Mouse (Mus musculus): ENCODE results near the gene Hes5. TPM values are rescaled to one million over a fixed set of nuclear protein-coding genes. Genes with fewer than 3 reads are reported as not detected.

Hes5 gene
- polyA plus RNA-seq, 1 experiment from 2014 or later, result 601 TPM

GRCm38 (mm10) chr4:154944121-154944590 lies 16.6 kb upstream of the Hes5 start:
- peak; percentile 79 for DNase-seq (ENCODE audit: low spot score)
- WGBS, result 11% methylated on average over 2 of the region's 2 CpGs
- Histone ChIP-seq H3K36me3 (no peaks in the 10 kb centered on the region), H3K9me3 (peaks cover 5% of the 10 kb centered on the region; the same call in 1 of the 2 replicates), H3K27me3 (ENCODE audit: insufficient read depth, poor library complexity, severe bottlenecking) (peaks cover 12% of the 10 kb centered on the region), H3K4me1 (replicated peaks) (peaks cover 55% of the 10 kb centered on the region), H3K27ac (peak overlapping the region; percentile 67), H3K4me3 (0 out of 2 replicates have a peak overlapping the region, but pooled peaks have one; percentile 23)

GRCm38 (mm10) chr4:154946319-154946718 lies 14.4 kb upstream of the Hes5 start:
- H3K4me3 ChIP-seq, result peak overlapping the region; percentile 54
- peaks cover 77% of the 10 kb centered on the region for H3K4me1 ChIP-seq (replicated peaks)
- peak overlapping the region; percentile 87 for H3K27ac ChIP-seq
- peaks cover 34% of the 10 kb centered on the region for H3K27me3 ChIP-seq (ENCODE audit: insufficient read depth, poor library complexity, severe bottlenecking)
- WGBS, result 3% methylated on average over 8 of the region's 8 CpGs
- DNase-seq (ENCODE audit: low spot score), result peak; percentile 88
- H3K9me3 ChIP-seq, result peaks cover 5% of the 10 kb centered on the region; the same call in 1 of the 2 replicates
- H3K36me3 ChIP-seq, result no peaks in the 10 kb centered on the region

GRCm38 (mm10) chr4:154948066-154948939 lies 12.4 kb upstream of the Hes5 start:
- Histone ChIP-seq H3K4me1 (replicated peaks) (peaks cover 94% of the 10 kb centered on the region), H3K36me3 (no peaks in the 10 kb centered on the region), H3K4me3 (peak overlapping the region; percentile 36), H3K27me3 (ENCODE audit: insufficient read depth, poor library complexity, severe bottlenecking) (peaks cover 54% of the 10 kb centered on the region), H3K9me3 (no peaks in the 10 kb centered on the region), H3K27ac (peak overlapping the region; percentile 88)
- 48% methylated on average over 14 of the region's 14 CpGs for WGBS
- DNase-seq (ENCODE audit: low spot score), result peak; percentile 56

- peaks cover 61% of the 10 kb centered on the region for H3K27me3 ChIP-seq (ENCODE audit: insufficient read depth, poor library complexity, severe bottlenecking)
- peaks cover 94% of the 10 kb centered on the region for H3K4me1 ChIP-seq (replicated peaks)
- no peaks in the 10 kb centered on the region for H3K9me3 ChIP-seq
- H3K27ac ChIP-seq, result peak overlapping the region; percentile 88
- DNase-seq (ENCODE audit: low spot score), result no peak
- peak overlapping the region; percentile 36 for H3K4me3 ChIP-seq
- no peaks in the 10 kb centered on the region for H3K36me3 ChIP-seq
- WGBS, result 48% methylated on average over 6 of the region's 6 CpGs
Observed at GRCm38 (mm10) chr4:154948940-154949588, 11.7 kb upstream of the Hes5 start.

- 9% methylated on average over 16 of the region's 16 CpGs for WGBS
- Histone ChIP-seq H3K27me3 (ENCODE audit: insufficient read depth, poor library complexity, severe bottlenecking) (peaks cover 66% of the 10 kb centered on the region), H3K4me1 (replicated peaks) (peaks cover 95% of the 10 kb centered on the region), H3K9me3 (no peaks in the 10 kb centered on the region), H3K4me3 (peak overlapping the region; percentile 36), H3K36me3 (no peaks in the 10 kb centered on the region), H3K27ac (peak overlapping the region; percentile 88)
- peak; percentile 83 for DNase-seq (ENCODE audit: low spot score)
Observed at GRCm38 (mm10) chr4:154949589-154949982, 11.1 kb upstream of the Hes5 start.

- Histone ChIP-seq H3K4me1 (replicated peaks) (peaks cover 98% of the 10 kb centered on the region), H3K9me3 (no peaks in the 10 kb centered on the region), H3K36me3 (no peaks in the 10 kb centered on the region), H3K4me3 (peak overlapping the region; percentile 36), H3K27ac (peak overlapping the region; percentile 83), H3K27me3 (ENCODE audit: insufficient read depth, poor library complexity, severe bottlenecking) (peaks cover 93% of the 10 kb centered on the region)
- DNase-seq (ENCODE audit: low spot score), result peak; percentile 90
- WGBS, result 1% methylated on average over 26 of the region's 26 CpGs
Observed at GRCm38 (mm10) chr4:154952461-154953241, 8.1 kb upstream of the Hes5 start.

- 19% methylated on average over 9 of the region's 9 CpGs for WGBS
- Histone ChIP-seq H3K4me1 (replicated peaks) (peaks cover 100% of the 10 kb centered on the region), H3K9me3 (no peaks in the 10 kb centered on the region), H3K27ac (peak overlapping the region; percentile 97), H3K4me3 (peak overlapping the region; percentile 91; the same call in 1 of the 2 replicates), H3K27me3 (ENCODE audit: insufficient read depth, poor library complexity, severe bottlenecking) (peaks cover 95% of the 10 kb centered on the region), H3K36me3 (peaks cover 5% of the 10 kb centered on the region)
- DNase-seq (ENCODE audit: low spot score), result no peak
Observed at GRCm38 (mm10) chr4:154956604-154957003, 4.1 kb upstream of the Hes5 start.

- WGBS, result 36% methylated on average over 13 of the region's 13 CpGs
- Histone ChIP-seq H3K4me1 (replicated peaks) (peaks cover 100% of the 10 kb centered on the region), H3K9me3 (no peaks in the 10 kb centered on the region), H3K4me3 (peak overlapping the region; percentile 91), H3K27me3 (ENCODE audit: insufficient read depth, poor library complexity, severe bottlenecking) (peaks cover 95% of the 10 kb centered on the region), H3K27ac (peak overlapping the region; percentile 97), H3K36me3 (peaks cover 14% of the 10 kb centered on the region)
- no peak for DNase-seq (ENCODE audit: low spot score)
Observed at GRCm38 (mm10) chr4:154957289-154957993, 3.3 kb upstream of the Hes5 start.

GRCm38 (mm10) chr4:154958171-154958570 lies 2.6 kb upstream of the Hes5 start:
- Histone ChIP-seq H3K27ac (peak overlapping the region; percentile 97), H3K27me3 (ENCODE audit: insufficient read depth, poor library complexity, severe bottlenecking) (peaks cover 95% of the 10 kb centered on the region), H3K36me3 (peaks cover 21% of the 10 kb centered on the region), H3K9me3 (no peaks in the 10 kb centered on the region), H3K4me3 (peak overlapping the region; percentile 91), H3K4me1 (replicated peaks) (peaks cover 100% of the 10 kb centered on the region)
- DNase-seq (ENCODE audit: low spot score), result peak; percentile 92
- WGBS, result under 1% methylated on average over 15 of the region's 15 CpGs

GRCm38 (mm10) chr4:154958621-154959020 lies 2.1 kb upstream of the Hes5 start:
- Histone ChIP-seq H3K4me3 (peak overlapping the region; percentile 91), H3K27ac (peak overlapping the region; percentile 97), H3K27me3 (ENCODE audit: insufficient read depth, poor library complexity, severe bottlenecking) (peaks cover 94% of the 10 kb centered on the region), H3K4me1 (replicated peaks) (peaks cover 100% of the 10 kb centered on the region), H3K36me3 (peaks cover 23% of the 10 kb centered on the region), H3K9me3 (no peaks in the 10 kb centered on the region)
- WGBS, result 6% methylated on average over 8 of the region's 8 CpGs
- no peak for DNase-seq (ENCODE audit: low spot score)

- H3K4me3 ChIP-seq, result peak overlapping the region; percentile 91
- H3K36me3 ChIP-seq, result peaks cover 23% of the 10 kb centered on the region
- WGBS, result 12% methylated on average over 20 of the region's 20 CpGs
- H3K9me3 ChIP-seq, result no peaks in the 10 kb centered on the region
- peaks cover 98% of the 10 kb centered on the region for H3K4me1 ChIP-seq (replicated peaks)
- peaks cover 79% of the 10 kb centered on the region for H3K27me3 ChIP-seq (ENCODE audit: insufficient read depth, poor library complexity, severe bottlenecking)
- H3K27ac ChIP-seq, result peak overlapping the region; percentile 97
- no peak for DNase-seq (ENCODE audit: low spot score)
Observed at GRCm38 (mm10) chr4:154960021-154960689, 568 bp upstream of the Hes5 start.
